Mouse (Mus musculus): ENCODE measurements around the gene Chrna3. TPM values are rescaled to one million over a fixed set of nuclear protein-coding genes. Genes with fewer than 3 reads are reported as not detected.

The Chrna3 gene
- 5.5 and 5.6 TPM in 2 replicates for polyA plus RNA-seq (2014; fragmentation: Nextera tagmentation; extraction: Ambion mirVana)

DNA sequence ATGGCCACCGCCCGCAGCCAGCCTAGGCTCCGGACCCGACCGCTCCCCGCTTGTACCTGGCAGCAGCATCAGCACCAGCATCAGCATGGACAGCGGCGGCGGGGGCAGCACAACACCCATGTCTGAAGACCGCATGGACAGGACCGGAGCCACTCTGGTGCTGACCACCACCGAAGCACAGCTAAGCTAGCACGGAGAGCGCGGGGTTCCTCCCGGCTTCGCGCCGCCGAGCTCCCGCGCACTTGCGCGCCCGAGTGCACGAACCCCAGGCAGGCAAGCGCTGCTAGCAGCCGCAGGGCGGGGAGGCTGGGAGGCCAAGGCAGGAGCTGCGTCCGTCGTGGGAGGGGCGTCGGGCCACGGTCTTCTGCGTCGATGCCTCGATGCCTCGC, at the start of gene Chrna3:
Chrna3 (minus strand) TSS at position 288 of the 389 bp plus-strand sequence.
- Histone ChIP-seq H3K4me1 (ENCODE audit: control insufficient read depth, insufficient read depth, low read length) (no peaks in the 10 kb centered on the region), H3K4me3 (ENCODE audit: low read depth, low read length) (peak within 1 kb of the TSS; percentile 47), H3K36me3 (ENCODE audit: control insufficient read depth, insufficient read depth, low read length) (no peaks in the 10 kb centered on the region), H3K9me3 (replicated peaks; ENCODE audit: control insufficient read depth, low read length) (no peaks in the 10 kb centered on the region), H3K27ac (ENCODE audit: low read depth, low read length) (no peak within 1 kb of the TSS), H3K9ac (ENCODE audit: low read length) (peak within 1 kb of the TSS; percentile 71), H3K27me3 (replicated peaks; ENCODE audit: control insufficient read depth, insufficient read depth, low read length) (peaks cover 20% of the 10 kb centered on the region), H3K4me2 (ENCODE audit: low read length) (peak within 1 kb of the TSS; percentile 84)
- DNase-seq (ENCODE audit: low spot score) (peak; percentile 58), ATAC-seq (peak; percentile 59)
- WGBS = under 1% methylated on average over 39 of the region's 39 CpGs

DNA sequence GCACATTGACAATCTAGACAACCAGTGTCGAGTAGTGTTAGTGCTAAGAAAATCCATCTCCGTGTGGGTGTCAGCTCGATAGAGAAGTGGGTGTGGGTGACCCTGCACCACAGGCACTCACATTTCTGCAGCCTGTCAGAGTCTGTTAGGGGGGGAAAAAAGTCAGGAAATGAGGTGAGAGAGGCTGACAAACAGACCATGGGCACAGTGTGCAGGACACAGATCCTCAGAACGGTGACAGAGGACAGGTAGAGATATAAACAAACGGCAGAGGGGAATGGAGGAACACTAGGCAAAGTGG, 41.6 kb upstream of the Chrna3 start:
- no peak overlapping the region for H3K4me2 ChIP-seq (ENCODE audit: low read length)
- H3K27me3 ChIP-seq (replicated peaks; ENCODE audit: control insufficient read depth, insufficient read depth, low read length) = no peaks in the 10 kb centered on the region
- DNase-seq (ENCODE audit: low spot score) (no peak), ATAC-seq (no peak; the same call in 1 of the 2 replicates)
- no peak overlapping the region for H3K4me3 ChIP-seq (ENCODE audit: low read depth, low read length)
- peaks cover 13% of the 10 kb centered on the region; the same call in 1 of the 2 replicates for H3K4me1 ChIP-seq (ENCODE audit: control insufficient read depth, insufficient read depth, low read length)
- H3K36me3 ChIP-seq (ENCODE audit: control insufficient read depth, insufficient read depth, low read length) = no peaks in the 10 kb centered on the region
- WGBS = 16% methylated on average over 5 of the region's 5 CpGs
- H3K9ac ChIP-seq (ENCODE audit: low read length) = no peak overlapping the region
- H3K9me3 ChIP-seq (replicated peaks; ENCODE audit: control insufficient read depth, low read length) = no peaks in the 10 kb centered on the region
- peak overlapping the region; percentile 29; the same call in 1 of the 2 replicates for H3K27ac ChIP-seq (ENCODE audit: low read depth, low read length)

DNA sequence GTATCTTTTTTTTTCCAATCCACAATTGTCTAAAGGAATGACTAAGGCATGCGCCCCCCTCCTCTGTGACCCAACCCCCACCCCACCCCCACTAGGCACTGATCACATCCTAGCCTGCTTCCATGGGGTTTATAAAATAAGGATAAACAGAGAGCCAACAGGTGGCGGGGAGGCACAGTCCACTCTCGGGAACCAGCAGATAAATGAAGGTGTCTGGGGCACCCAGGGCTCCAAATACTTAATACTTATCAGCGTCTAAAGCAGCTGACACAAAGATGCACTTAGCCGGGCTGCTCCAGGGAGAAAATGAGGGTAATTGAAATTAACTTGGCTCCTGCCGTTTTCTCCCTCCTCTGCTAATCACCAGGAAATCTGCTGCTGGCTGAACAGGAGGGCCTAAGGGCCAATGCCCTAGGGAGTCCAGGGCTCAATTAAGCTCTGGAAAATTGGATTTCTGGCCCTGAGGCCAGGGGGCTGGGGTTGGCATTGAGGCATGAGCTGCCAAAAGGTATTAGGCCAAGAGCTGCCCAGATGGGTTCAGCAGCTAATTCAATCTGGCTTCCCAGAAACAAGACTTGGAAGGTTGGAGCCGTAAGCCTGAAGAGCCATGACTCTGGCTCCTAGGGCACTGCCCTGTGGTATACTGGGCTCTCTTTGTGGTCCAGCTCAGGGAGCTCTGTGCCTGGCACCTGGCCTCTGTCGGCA, 41.0 kb upstream of the Chrna3 start:
- H3K9ac ChIP-seq (ENCODE audit: low read length) = no peak overlapping the region
- 6% methylated on average over 8 of the region's 8 CpGs for WGBS
- no peak overlapping the region for H3K4me2 ChIP-seq (ENCODE audit: low read length)
- no peak overlapping the region for H3K4me3 ChIP-seq (ENCODE audit: low read depth, low read length)
- no peaks in the 10 kb centered on the region for H3K27me3 ChIP-seq (replicated peaks; ENCODE audit: control insufficient read depth, insufficient read depth, low read length)
- DNase-seq (ENCODE audit: low spot score) (peak; percentile 72), ATAC-seq (peak; percentile 63)
- no peaks in the 10 kb centered on the region for H3K36me3 ChIP-seq (ENCODE audit: control insufficient read depth, insufficient read depth, low read length)
- H3K9me3 ChIP-seq (replicated peaks; ENCODE audit: control insufficient read depth, low read length) = no peaks in the 10 kb centered on the region
- peak overlapping the region; percentile 29; the same call in 1 of the 2 replicates for H3K27ac ChIP-seq (ENCODE audit: low read depth, low read length)
- H3K4me1 ChIP-seq (ENCODE audit: control insufficient read depth, insufficient read depth, low read length) = peaks cover 13% of the 10 kb centered on the region; the same call in 1 of the 2 replicates

- Histone ChIP-seq H3K9ac (ENCODE audit: low read length) (no peak overlapping the region), H3K4me1 (ENCODE audit: control insufficient read depth, insufficient read depth, low read length) (peaks cover 13% of the 10 kb centered on the region; the same call in 1 of the 2 replicates), H3K27me3 (replicated peaks; ENCODE audit: control insufficient read depth, insufficient read depth, low read length) (no peaks in the 10 kb centered on the region), H3K4me3 (ENCODE audit: low read depth, low read length) (no peak overlapping the region), H3K9me3 (replicated peaks; ENCODE audit: control insufficient read depth, low read length) (no peaks in the 10 kb centered on the region), H3K4me2 (ENCODE audit: low read length) (no peak overlapping the region), H3K36me3 (ENCODE audit: control insufficient read depth, insufficient read depth, low read length) (no peaks in the 10 kb centered on the region), H3K27ac (ENCODE audit: low read depth, low read length) (no peak overlapping the region)
- DNase-seq (ENCODE audit: low spot score) (peak; percentile 21), ATAC-seq (no peak)
- 85% methylated on average over 9 of the region's 9 CpGs for WGBS
These were observed 38.9 kb upstream of the Chrna3 start for GRCm38 (mm10) chr9:55065241-55065640.

DNA sequence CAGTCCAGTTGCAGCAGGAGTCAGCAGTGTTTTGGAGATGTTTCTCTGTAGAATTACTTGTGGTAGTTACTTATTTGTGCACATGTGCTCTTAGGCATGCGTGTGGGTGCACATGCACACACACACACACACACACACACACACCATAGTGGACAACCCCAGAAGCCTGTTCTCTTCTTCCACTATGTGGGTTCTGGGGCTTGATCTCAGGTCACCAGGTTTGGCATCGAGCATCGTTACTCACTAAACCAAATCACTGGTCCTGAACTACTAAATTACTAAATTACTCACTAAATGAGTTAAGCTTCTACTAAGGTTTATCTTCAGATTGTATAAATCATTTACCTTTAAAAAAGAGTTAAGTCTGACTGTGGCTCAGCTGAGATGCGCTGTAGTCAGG, 31.7 kb upstream of the Chrna3 start:
- no peaks in the 10 kb centered on the region for H3K36me3 ChIP-seq (ENCODE audit: control insufficient read depth, insufficient read depth, low read length)
- ATAC-seq = no peak
- no peak overlapping the region for H3K9ac ChIP-seq (ENCODE audit: low read length)

GRCm38 (mm10) chr9:55055386-55055930, 29.1 kb upstream of the Chrna3 start:
- Histone ChIP-seq H3K27ac (ENCODE audit: low read depth, low read length) (no peak overlapping the region), H3K27me3 (replicated peaks; ENCODE audit: control insufficient read depth, insufficient read depth, low read length) (no peaks in the 10 kb centered on the region), H3K9ac (ENCODE audit: low read length) (no peak overlapping the region), H3K4me3 (ENCODE audit: low read depth, low read length) (no peak overlapping the region), H3K4me1 (ENCODE audit: control insufficient read depth, insufficient read depth, low read length) (no peaks in the 10 kb centered on the region), H3K4me2 (ENCODE audit: low read length) (no peak overlapping the region), H3K36me3 (ENCODE audit: control insufficient read depth, insufficient read depth, low read length) (no peaks in the 10 kb centered on the region), H3K9me3 (replicated peaks; ENCODE audit: control insufficient read depth, low read length) (no peaks in the 10 kb centered on the region)
- 81% methylated on average over 2 of the region's 2 CpGs for WGBS
- DNase-seq (ENCODE audit: low spot score) = no peak
- no peak for ATAC-seq

More for the DNA sequence above, 31.7 kb upstream of the Chrna3 start:
- H3K4me1 ChIP-seq (ENCODE audit: control insufficient read depth, insufficient read depth, low read length) = no peaks in the 10 kb centered on the region
- DNase-seq (ENCODE audit: low spot score) = no peak
- H3K4me3 ChIP-seq (ENCODE audit: low read depth, low read length) = no peak overlapping the region
- H3K27ac ChIP-seq (ENCODE audit: low read depth, low read length) = no peak overlapping the region
- no peaks in the 10 kb centered on the region for H3K9me3 ChIP-seq (replicated peaks; ENCODE audit: control insufficient read depth, low read length)
- H3K4me2 ChIP-seq (ENCODE audit: low read length) = no peak overlapping the region
- WGBS = 92% methylated on average over 4 of the region's 4 CpGs
- no peaks in the 10 kb centered on the region for H3K27me3 ChIP-seq (replicated peaks; ENCODE audit: control insufficient read depth, insufficient read depth, low read length)

GRCm38 (mm10) chr9:55048211-55048880, 22.0 kb upstream of the Chrna3 start, which contains the start of gene Chrnb4:
Gene Chrnb4, minus strand, starts transcription at chr9:55048779.
- whole genome bisulfite sequencing = under 1% methylated on average over 23 of the region's 23 CpGs
- peak; percentile 66 for ATAC-seq

GRCm38 (mm10) chr9:55046764-55047163, 20.4 kb upstream of the Chrna3 start:
- WGBS = 1% methylated on average over 3 of the region's 3 CpGs
- DNase-seq (ENCODE audit: low spot score) (peak; percentile 44), ATAC-seq (no peak)

More at GRCm38 (mm10) chr9:55048211-55048880, 22.0 kb upstream of the Chrna3 start, which contains the start of gene Chrnb4:
- Histone ChIP-seq H3K27ac (ENCODE audit: low read depth, low read length) (no peak within 1 kb of the TSS), H3K36me3 (ENCODE audit: control insufficient read depth, insufficient read depth, low read length) (no peaks in the 10 kb centered on the region), H3K9me3 (replicated peaks; ENCODE audit: control insufficient read depth, low read length) (no peaks in the 10 kb centered on the region), H3K9ac (ENCODE audit: low read length) (peak within 1 kb of the TSS; percentile 26), H3K4me2 (ENCODE audit: low read length) (peak within 1 kb of the TSS; percentile 61), H3K4me1 (ENCODE audit: control insufficient read depth, insufficient read depth, low read length) (peaks cover 7% of the 10 kb centered on the region), H3K4me3 (ENCODE audit: low read depth, low read length) (peak within 1 kb of the TSS; percentile 34), H3K27me3 (replicated peaks; ENCODE audit: control insufficient read depth, insufficient read depth, low read length) (no peaks in the 10 kb centered on the region)
- peak; percentile 22 for DNase-seq (ENCODE audit: low spot score)

More at GRCm38 (mm10) chr9:55046764-55047163, 20.4 kb upstream of the Chrna3 start:
- Histone ChIP-seq H3K9me3 (replicated peaks; ENCODE audit: control insufficient read depth, low read length) (no peaks in the 10 kb centered on the region), H3K36me3 (ENCODE audit: control insufficient read depth, insufficient read depth, low read length) (no peaks in the 10 kb centered on the region), H3K27ac (ENCODE audit: low read depth, low read length) (no peak overlapping the region), H3K4me2 (ENCODE audit: low read length) (no peak overlapping the region), H3K4me1 (ENCODE audit: control insufficient read depth, insufficient read depth, low read length) (peaks cover 7% of the 10 kb centered on the region), H3K9ac (ENCODE audit: low read length) (no peak overlapping the region), H3K27me3 (replicated peaks; ENCODE audit: control insufficient read depth, insufficient read depth, low read length) (no peaks in the 10 kb centered on the region), H3K4me3 (ENCODE audit: low read depth, low read length) (no peak overlapping the region)
